Mouse (Mus musculus) spleen, adult 2 months (tissue): Measurements from ENCODE around the gene Ctla4. TPM values are rescaled to one million over a fixed set of nuclear protein-coding genes. Genes with fewer than 3 reads are reported as not detected.
A peak's percentile ranks its signal among the peaks of the same experiment; 100 is the strongest.

Experiments
- DNase-seq, 2 experiments: peaks; one replicate each; pipeline versions ENCODE4 v3.0.0 to v3.0.0-alpha.2; 2012 to 2021; ENCODE audit warnings: low spot score in 2 of 2, low read depth in 1 of 2
- H3K27ac ChIP-seq: fragments of 200-500 bp; 2 replicates; pipeline ENCODE4 v1.5.1; 2012; ENCODE audit warnings: low read length, inconsistent platforms; ENCODE audit not compliant: insufficient read depth
- H3K27me3 ChIP-seq: fragments of 200-500 bp; 2 replicates; pipeline ENCODE4 v1.6.1; 2012; ENCODE audit warnings: mild to moderate bottlenecking, moderate library complexity, low read length, inconsistent platforms; ENCODE audit not compliant: control insufficient read depth, insufficient read depth
- H3K36me3 ChIP-seq: fragments of 200-500 bp; 2 replicates; pipeline ENCODE4 v1.6.1; 2012; ENCODE audit warnings: mild to moderate bottlenecking, low read length, inconsistent platforms; ENCODE audit not compliant: control insufficient read depth, insufficient read depth
- H3K4me1 ChIP-seq: fragments of 200-500 bp; 2 replicates; pipeline ENCODE4 v1.6.1; 2011; ENCODE audit warnings: inconsistent platforms; ENCODE audit not compliant: control insufficient read depth, insufficient read depth, insufficient read length
- H3K4me3 ChIP-seq: fragments of 200-500 bp; 2 replicates; pipeline ENCODE4 v1.5.1; 2011; ENCODE audit warnings: mild to moderate bottlenecking, inconsistent platforms; ENCODE audit not compliant: insufficient read depth, insufficient read length; ENCODE audit errors: extremely low read depth
- CTCF ChIP-seq: fragments of 200-500 bp; IDR thresholded peaks from 2 replicates; pipeline ENCODE4 v1.5.1; 2011; ENCODE audit warnings: mild to moderate bottlenecking, inconsistent platforms; ENCODE audit not compliant: insufficient read depth, insufficient read length, insufficient replicate concordance; ENCODE audit errors: extremely low read depth
- POLR2A ChIP-seq: fragments of 200-500 bp; IDR thresholded peaks from 2 replicates; pipeline ENCODE4 v1.6.1; 2011; ENCODE audit warnings: low read depth, low read length, inconsistent platforms
- WGBS: fragments of 180-500 bp; shearing (Covaris S2); methylation state at CpG from one replicate; pipeline ENCODE4 v1.1.7; 2018; 5-methylcytosine and 5-hydroxymethylcytosine counted together
- polyA plus RNA-seq: library from polyadenylated mRNA; depleted of rRNA; stranded (reverse); fragments of >200 nt; gene quantifications from 2 replicates; pipeline ENCODE4 v1.2.3, GENCODE M21; 2012

Gene Ctla4
- polyA plus RNA-seq, 1 experiment = 2.7 TPM

DNA sequence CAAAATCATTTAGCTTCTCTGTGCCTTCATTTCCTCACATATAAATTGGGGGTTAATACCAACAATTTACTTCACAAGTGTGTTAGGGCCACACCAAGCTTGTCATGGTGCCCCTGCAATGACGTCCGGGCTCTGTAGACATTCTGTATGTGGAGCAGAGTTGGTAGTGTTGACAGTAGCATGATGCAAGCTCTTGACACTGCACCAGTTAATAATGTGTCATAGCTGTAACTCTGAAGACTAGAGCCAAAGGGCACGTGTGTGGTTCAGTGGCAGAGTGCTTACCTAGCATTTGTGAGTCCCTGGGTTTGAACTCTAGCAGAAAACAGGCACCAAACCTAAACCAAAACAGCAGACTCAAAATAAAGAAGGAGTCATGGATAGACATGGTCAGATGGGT, 27.0 kb upstream of the Ctla4 start:
- Histone ChIP-seq H3K27ac (no peak overlapping the region), H3K4me3 (no peak overlapping the region), H3K27me3 (no peaks in the 10 kb centered on the region), H3K4me1 (peaks cover 8% of the 10 kb centered on the region; the same call in 1 of the 2 replicates), H3K36me3 (no peaks in the 10 kb centered on the region)
- TF ChIP-seq CTCF = no peak
- no peak for TF ChIP-seq POLR2A
- WGBS = 89% methylated on average over 3 of the region's 3 CpGs
- DNase-seq = no peak

DNA sequence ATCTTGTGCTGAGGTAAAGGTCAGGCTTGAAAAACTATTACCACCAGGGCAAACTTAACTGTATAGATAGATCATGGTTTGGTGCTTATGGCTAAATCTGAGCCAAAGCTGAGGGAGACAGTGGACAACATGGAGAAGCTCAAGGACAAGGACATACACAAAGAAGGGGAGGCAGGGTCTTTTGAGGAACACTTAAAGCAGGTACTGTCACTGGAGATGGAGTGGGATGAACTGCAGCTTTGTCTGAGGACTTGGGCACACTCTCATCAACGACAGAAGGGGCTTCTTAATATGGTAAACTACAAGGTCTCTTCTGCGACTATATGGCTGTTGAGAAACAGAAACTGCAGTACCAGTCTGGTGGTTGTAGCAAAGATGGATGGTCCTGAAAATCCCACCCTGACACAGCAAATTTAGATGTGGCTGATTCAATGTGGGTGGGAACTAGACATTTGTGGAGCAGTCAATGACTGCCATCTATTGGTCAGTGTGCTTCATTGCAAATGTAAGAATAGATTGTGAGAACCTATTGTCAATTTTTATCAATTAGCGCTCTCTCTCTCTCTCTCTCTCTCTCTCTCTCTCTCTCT, 26.3 kb upstream of the Ctla4 start:
- Histone ChIP-seq H3K36me3 (no peaks in the 10 kb centered on the region), H3K4me3 (no peak overlapping the region), H3K4me1 (peaks cover 8% of the 10 kb centered on the region; the same call in 1 of the 2 replicates), H3K27ac (no peak overlapping the region), H3K27me3 (no peaks in the 10 kb centered on the region)
- TF ChIP-seq POLR2A = no peak
- TF ChIP-seq CTCF = peak; percentile 19; the same call in 1 of the 2 replicates
- WGBS = 10% methylated on average over 3 of the region's 3 CpGs
- DNase-seq = peak in 1 of 2 experiments; percentile 30

DNA sequence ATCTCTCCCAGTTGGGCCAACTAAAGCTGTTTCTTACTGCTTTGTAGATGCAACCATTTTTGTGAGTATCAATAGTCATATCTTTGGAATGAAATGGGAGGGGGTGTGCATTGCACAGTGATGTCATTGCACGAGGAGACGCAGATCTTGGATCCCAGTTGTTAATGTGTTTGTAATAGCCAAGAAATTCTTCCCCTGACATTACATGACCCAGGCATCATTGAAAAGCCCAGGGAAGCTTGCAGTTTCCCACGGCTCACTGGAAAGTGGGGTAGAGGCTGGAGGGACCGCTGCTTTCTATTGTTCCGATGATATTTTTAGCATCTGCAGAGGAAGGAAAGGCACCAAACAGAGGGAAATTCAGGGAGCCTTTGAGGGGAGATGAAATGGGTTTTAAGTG, 25.8 kb upstream of the Ctla4 start:
- DNase-seq = no peak
- Histone ChIP-seq H3K27ac (no peak overlapping the region), H3K36me3 (no peaks in the 10 kb centered on the region), H3K27me3 (no peaks in the 10 kb centered on the region), H3K4me1 (peaks cover 8% of the 10 kb centered on the region; the same call in 1 of the 2 replicates), H3K4me3 (no peak overlapping the region)
- WGBS = 28% methylated on average over 5 of the region's 5 CpGs
- TF ChIP-seq POLR2A (no peak), CTCF (no peak)

DNA sequence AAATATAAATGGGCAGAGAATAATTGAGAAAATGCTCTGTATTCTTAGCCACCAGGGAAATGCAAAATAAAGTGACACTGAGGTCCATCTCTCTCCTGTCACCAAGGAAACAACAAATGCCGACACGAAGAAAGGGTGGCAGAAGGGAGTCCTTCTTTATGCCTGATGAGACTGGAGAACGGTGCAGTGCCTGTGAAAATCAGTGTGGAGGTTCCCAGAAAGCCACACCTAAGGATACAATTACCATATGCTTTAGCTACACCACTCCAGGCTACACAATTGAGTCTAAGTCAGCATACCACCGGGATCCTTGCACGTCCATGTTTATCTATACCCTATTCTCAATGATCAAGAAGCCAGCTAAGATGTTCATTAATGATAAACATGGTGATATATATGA, 25.4 kb upstream of the Ctla4 start:
- Histone ChIP-seq H3K4me1 (peaks cover 8% of the 10 kb centered on the region; the same call in 1 of the 2 replicates), H3K27ac (no peak overlapping the region), H3K27me3 (no peaks in the 10 kb centered on the region), H3K4me3 (no peak overlapping the region), H3K36me3 (no peaks in the 10 kb centered on the region)
- WGBS = 83% methylated on average over 5 of the region's 5 CpGs
- no peak for TF ChIP-seq POLR2A
- TF ChIP-seq CTCF = no peak
- DNase-seq = no peak

DNA sequence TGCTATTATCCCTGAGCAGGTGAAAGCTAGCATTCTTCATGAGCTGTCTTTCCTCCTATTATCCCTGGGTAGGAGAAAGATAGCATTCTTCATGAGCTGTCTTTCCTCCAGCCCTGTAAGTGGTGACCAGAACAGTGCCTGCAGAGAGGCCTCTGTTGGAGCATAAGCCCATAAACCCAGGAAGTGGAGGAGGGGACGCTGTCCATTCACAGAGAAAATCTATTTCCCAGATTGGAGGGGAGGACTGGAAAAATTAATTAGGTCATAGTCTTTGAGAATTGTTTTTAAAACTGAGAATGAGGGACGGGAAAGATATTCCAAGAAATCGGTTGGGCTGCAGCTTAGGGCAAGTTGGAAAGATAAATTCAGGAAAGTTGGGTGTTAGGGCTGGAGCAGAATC, 24.3 kb upstream of the Ctla4 start:
- Histone ChIP-seq H3K4me3 (no peak overlapping the region), H3K27me3 (no peaks in the 10 kb centered on the region), H3K4me1 (peaks cover 6% of the 10 kb centered on the region; the same call in 1 of the 2 replicates), H3K27ac (no peak overlapping the region), H3K36me3 (no peaks in the 10 kb centered on the region)
- WGBS = 82% methylated on average over 3 of the region's 3 CpGs
- DNase-seq = no peak
- no peak for TF ChIP-seq CTCF
- TF ChIP-seq POLR2A = no peak

DNA sequence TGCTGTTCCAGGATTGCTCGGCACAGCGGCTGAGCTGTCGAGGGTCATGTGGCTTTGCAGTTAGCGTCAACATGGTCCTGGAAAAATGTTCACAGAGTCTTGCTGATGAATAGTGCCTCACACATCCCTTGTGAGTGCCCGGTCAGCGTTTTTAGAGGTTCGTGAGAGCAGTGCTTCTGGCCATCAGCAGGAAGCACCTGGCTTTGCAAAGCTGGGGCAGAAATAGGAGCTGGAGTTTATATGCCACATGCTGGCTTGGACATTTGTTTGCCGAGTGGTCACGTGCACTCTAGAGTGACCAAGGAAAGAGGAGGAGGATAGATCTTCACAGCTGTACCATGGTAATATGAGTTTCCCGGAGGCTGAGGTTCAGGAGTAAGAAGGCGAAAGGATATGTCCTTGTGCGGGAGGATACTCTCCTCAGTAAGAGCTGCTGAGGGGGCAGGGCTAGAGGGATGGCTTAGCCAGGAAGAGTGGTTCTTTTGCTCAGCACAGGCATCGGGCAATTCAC, 23.8 kb upstream of the Ctla4 start:
- DNase-seq = no peak
- 33% methylated on average over 13 of the region's 13 CpGs for WGBS
- no peak overlapping the region for H3K4me3 ChIP-seq
- no peaks in the 10 kb centered on the region for H3K36me3 ChIP-seq
- no peak overlapping the region for H3K27ac ChIP-seq
- no peaks in the 10 kb centered on the region for H3K27me3 ChIP-seq
- 0 out of 2 replicates have a peak, but pooled peaks cover 2% of the 10 kb centered on the region for H3K4me1 ChIP-seq
- TF ChIP-seq CTCF (no peak), POLR2A (no peak)

DNA sequence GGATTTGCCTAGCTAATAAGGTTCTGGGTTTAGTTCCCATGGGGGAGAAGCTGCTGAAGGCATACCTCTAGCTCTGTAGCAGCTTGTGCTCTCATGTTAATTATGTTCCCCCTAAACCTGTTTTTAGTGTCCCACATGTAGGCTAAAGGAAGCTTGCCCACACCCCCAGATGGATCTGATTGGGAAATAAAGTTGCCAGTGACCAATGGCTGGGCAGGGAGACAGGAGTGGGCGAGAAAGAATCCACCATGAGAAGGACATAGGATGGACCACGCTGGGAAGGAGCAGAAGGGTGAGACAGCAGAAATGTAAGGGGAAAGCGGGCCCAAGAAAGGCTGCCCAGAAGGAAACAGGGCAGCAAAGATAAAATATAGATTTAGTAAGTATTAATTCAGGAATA, 23.1 kb upstream of the Ctla4 start:
- Histone ChIP-seq H3K27me3 (no peaks in the 10 kb centered on the region), H3K36me3 (no peaks in the 10 kb centered on the region), H3K27ac (no peak overlapping the region), H3K4me1 (no peaks in the 10 kb centered on the region), H3K4me3 (no peak overlapping the region)
- 72% methylated on average over 3 of the region's 3 CpGs for WGBS
- no peak for DNase-seq
- TF ChIP-seq POLR2A (no peak), CTCF (no peak)
